Mouse (Mus musculus) mature B cell (primary cell): Measurements from ENCODE around the gene Cdk6.

Experiments used
- in situ Hi-C: fragments of 300-500 bp; cut with MboI; formaldehyde crosslinking; loops from 2 replicates; pipeline ENCODE4 v1.14.3; 2019

The Cdk6 gene

DNA sequence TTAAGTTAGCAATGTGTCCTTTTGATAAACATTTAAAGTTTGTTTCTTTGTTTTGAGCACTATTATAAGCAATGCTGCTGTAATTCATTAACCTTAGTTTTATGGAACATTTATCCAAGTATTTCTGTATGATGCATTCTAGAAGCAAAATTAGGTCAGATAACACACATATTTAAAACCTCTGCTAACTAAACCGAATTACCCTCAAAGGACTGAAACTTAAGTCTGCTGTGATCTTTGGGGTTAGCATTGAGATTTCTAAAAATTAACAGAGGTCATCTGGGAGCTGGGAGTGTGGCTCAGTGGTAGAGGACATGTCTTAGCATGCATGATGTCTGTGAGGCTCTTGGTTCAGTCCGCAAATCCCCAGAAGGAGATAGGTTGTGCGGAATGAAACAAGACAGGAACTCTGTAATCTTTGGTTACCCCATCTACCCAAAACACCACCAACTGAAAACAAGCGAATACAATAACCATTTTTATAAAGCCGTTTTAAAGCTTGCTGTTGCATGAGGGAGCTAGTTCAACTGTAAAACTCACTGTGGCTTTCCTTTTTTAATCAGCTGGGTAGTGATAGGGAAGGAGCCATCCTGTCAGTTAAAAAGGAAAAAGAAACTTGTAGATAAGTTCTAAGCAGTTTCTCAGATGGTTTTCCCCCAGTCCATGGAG is 141.9 kb downstream of the Cdk6 start:
- in situ Hi-C loops: no loop called here

DNA sequence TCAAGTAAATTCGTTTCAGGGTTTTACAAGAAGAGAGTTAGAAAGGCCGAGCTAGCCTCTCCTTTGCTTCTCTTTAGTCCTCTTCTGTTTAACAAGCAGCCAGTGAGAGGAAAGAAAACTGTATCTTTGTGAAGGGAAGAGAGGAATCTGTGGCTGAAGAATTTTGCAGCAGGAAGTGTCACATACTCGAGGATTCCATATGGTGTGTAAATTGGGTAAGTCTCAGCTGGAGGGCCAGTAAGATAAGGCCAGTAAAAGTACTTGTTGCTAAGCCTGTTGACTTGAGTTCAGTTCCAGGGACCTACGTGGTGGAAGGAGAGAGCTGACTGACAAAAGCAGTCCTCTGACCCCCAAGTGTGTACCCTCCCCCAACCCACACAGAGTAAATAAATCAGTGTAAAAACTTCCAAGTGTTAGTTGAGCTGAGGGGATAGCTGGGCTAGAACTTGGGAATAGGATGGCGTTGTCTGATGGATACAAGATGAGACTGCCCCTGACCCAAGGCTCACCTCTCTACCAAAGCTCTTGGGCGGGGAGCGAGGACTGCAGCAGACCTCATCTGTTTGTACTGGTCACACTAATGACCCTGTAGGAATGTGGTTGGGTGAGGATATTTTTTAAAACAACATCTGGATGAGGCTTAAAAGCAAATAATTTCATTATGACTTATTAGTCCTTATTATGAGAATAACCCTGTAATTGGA is 145.4 kb downstream of the Cdk6 start:
- in situ Hi-C loops: no loop called here

DNA sequence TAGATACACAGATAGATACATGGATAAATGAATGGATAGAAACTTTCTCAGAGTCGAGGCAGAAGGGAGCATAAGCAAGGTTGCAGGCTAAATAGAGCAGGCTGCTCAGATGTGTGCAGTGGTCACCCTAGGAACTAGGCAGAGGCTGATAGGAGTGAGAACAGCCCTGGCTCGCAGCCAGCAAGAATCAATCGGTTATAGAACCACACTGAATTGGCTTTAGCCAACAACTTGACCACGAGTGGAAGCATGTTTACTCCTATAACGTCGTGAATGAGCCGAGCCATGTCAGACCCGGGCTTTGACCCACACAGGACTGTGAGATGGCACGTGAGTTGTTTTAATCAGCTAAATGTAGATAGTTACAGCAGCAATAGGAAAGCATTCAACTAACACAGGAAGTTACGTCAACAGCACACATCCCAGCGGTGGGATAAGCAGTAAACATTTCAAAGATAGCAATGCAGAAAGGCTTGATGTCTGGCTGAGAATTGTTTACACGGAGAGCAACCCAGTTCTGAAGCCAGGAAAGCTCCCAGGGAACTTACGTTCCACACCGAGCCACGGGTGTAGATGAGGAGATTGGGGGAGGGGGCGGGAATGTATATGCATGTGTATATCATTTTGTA is 147.0 kb downstream of the Cdk6 start:
- in situ Hi-C loops: no loop called here

DNA sequence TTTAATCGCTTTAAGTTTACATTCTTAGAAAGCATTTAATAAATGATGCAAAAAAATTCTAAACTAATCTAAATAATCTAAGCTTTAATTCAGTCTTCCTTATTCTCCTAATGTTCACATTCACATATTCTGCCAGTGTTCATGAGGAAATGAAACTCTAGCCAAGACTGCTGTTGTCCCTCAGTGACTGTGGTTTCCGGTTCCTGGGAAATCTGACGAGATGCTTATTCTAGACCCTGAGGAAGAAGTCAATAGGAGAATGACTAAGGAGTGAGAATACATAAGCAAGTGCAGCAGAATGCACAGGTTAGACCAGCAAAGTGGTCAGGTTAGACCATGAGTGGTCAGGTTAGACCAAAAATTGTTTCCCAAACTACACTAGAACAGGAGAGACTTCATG is 149.1 kb downstream of the Cdk6 start:
- in situ Hi-C loops: no loop called here

DNA sequence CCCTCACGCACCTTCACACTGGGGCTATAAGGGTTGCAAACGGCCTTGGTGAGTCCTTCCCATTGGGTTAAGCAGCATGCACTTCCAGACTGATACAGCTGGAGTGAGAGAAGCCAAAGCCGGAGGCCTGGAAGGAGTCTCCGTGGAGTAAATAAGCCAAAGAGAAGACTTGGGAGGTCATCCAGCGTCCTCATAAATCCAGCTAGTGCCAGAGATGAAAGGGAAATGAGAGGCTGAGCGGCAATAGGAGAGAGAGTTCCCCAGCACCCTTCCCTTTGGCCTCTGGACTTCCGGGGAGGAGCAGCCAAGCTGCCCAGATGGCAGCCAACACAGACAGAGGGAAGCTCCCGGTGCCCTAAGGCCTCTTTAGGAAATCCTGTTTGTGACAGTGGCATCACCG is 149.8 kb downstream of the Cdk6 start:
- in situ Hi-C loops: no loop called here

DNA sequence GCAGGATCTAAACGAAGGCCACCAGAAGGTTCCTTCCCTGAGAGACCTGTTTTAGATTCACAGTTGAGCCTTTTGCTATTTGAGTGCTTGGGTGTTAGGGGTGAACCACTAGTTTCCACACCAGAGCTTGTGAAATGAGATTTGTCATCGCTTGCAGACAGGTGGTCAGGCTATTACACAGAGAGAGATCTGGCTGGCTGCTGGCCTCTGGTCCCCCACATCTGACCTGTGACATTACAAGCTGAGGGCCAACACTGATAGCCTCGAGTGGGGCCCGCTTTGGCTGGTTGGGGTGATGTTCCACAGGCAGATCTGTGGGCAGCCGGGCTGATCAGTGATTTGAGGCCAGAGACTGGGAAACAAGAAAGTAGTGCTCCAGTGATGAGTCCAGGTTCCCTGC is 150.6 kb downstream of the Cdk6 start:
- in situ Hi-C loops: no loop called here

DNA sequence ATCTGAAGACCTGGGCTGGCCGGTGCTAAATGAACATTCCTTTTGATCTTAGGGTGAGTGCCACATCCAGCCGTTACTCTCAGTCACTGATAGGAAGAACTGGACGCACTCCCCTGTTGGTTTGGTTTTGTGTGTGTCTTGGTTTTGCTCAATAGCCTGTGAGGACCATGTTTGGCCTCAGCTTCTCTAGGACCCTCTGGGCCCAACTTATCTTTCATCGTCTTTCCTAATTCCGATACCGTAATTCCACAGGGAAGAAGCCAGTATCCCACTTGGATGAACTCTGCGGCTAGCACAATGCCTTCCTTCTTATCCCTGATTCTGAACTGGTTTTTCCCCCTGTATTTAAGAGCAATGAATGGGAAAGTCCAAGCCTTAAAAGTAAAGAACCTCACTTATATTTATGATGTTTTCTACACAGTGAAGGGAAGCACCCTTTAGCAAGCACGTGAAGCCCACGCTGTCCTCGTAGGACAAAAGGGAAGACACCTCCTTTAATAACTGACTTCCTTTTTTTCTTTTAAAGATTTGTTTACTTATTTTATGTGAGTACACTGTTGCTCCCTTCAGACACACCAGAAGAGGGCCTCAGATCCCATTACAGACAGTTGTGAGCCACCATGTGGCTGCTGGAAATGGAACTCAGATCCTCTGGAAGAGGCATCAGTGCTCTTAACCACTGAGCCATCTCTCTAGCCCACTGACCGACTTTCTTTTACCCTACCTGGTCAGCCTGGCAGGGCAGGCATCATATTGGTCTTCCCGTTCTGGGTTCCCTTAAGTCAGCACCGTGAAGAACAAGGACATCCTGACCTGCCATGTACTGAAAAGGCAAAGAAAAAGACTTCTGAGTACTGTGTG is 151.7 kb downstream of the Cdk6 start:
- in situ Hi-C loops: no loop called here

DNA sequence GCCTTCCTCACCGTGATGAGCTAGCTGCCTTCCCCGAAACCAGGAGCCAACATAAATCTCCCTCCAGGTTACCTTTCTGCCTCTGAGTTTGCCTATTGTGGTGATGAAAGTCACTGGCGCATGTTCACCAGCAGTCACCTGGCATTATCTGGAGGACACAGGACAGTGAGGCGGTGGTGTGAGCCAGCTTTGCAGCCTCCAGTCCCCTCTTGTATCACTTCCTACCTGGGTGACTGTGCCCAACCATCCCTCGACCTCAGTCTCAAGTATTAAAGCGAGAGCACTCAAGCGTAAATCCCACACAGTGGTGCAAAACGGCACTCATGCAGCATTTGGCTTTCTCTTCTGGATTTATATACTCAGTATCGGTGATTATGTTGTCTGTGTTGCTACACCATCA is 152.7 kb downstream of the Cdk6 start:
- in situ Hi-C loops: no loop called here

DNA sequence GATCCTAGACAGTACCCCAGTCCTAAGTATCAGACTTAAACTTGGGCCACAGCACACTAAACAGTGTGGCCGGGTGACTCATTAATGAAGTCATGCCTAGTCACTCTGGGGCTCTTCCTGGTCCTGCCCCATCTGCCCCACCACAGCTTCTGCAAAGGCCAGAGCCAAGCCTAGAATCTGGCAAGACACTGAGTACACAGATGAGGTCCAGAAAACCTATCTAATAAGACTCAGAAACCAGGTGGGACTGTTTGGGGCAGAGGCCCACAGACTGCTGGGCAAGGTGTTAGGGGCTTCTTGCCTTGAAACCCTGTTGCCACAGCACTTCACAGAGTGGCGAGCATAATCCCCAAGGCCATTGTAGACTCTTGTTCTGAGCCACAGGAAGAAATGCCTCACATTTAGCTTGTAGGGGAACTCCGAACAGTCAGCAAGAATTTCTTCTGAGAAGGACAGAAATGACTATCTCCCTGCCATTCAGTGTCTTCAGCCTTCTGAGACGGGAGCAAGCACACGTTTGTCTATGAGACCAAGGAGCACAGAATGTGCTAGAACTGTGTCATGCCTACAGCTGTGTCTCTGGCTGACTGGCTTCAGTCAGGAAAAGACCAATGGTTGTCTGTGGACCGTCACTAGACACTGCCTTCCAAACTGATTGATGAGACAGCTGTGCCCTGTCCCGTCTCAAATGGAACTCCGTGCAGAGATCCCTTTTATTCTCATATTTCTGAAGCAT is 153.3 kb downstream of the Cdk6 start:
- in situ Hi-C loops: no loop called here

DNA sequence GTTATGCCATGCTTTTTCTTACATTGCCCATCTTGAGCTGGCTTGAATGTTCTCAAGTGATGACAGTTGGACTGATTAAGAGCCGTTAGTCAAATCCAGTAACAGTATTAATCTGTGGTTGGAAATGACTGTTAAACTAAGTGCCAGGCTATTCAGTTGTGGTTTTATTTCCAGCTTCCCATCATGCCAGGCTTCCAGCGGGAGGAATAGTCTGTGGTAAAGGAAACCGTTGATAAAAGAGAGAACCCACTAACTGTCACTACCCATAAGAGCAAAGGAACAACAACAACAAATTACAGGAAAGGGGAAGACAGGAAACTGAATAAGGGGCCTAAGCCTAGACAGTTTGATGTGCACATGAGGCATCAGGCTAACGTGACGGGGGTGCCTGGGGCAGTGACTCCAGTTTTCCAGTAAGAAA is 156.2 kb downstream of the Cdk6 start:
- in situ Hi-C loops: no loop called here

DNA sequence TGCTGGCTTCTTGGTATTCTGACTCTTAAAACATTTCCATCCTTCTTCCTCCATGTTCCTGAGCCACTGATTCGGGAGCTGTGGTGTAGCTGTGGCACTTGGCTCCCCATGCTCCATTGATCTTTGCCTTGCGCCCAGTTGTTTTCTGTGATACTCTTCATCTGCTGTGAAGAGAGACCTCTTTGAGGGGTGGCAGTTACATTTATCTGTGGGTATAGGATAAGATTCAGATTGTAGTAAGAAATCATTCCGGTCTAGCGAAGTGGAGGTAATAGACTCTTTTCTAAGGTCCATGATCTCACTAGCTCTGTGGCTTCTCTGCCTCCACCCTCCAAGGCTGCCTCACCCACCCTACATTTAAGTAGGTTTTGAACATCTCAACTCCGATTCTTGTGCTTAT is 159.0 kb downstream of the Cdk6 start:
- in situ Hi-C loops: loop anchor here (5.0 kb wide), 1 partner anchor 158 kb away; the partner anchor contains the start of gene Cdk6

DNA sequence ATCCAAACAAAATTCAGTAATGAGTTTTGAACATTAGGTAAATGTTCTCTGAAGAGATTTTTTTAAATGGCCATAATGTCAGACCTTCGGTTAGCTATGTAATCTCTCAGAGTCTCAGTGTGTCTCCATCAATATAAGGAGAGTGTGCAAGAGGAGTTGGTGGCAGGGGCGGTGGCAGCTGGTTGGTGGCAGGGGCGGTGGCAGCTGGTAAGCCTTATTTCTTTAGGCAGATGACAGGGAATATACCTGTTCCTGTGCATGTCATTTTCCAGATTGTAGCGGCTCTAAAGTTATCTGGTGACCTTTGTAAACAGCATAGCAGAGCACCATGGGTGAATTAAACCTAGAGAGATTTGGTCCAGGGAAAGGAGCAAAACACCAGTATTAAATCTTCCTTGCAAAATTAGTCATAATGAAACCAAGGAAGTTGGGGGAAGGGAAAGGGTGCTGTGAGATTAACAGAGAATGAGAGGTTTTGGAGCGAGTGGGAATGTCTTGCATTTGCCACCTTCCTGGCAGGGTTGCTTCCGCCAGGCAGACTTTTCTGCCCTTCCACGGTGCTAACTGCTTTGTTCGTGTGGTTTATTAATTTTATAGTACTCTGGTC is 159.8 kb downstream of the Cdk6 start:
- in situ Hi-C loops: loop anchor here (5.0 kb wide), 1 partner anchor 159 kb away; the partner anchor contains the start of gene Cdk6

DNA sequence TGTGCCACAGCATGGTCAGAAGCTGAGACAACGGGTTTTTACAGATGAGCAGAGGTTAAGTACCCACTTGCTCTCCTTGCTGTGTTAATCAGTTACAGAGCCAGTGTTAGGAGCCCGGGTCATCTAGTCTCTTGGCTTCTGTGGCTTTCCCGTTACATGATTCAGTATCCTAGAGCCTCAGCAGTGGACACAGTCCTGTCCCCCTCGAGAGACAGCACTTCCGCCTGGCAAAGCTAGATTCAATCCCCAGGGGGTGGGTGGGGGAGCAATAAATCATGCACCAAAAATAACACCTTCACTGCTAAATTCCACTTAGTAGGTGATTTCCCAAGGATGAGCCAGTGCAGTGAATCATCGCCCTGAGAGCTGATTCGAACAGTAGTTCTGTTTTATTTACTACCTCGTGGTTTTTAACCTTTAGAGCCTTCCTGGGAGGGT is 160.3 kb downstream of the Cdk6 start:
- in situ Hi-C loops: loop anchor here (5.0 kb wide), 1 partner anchor 159 kb away; the partner anchor contains the start of gene Cdk6

DNA sequence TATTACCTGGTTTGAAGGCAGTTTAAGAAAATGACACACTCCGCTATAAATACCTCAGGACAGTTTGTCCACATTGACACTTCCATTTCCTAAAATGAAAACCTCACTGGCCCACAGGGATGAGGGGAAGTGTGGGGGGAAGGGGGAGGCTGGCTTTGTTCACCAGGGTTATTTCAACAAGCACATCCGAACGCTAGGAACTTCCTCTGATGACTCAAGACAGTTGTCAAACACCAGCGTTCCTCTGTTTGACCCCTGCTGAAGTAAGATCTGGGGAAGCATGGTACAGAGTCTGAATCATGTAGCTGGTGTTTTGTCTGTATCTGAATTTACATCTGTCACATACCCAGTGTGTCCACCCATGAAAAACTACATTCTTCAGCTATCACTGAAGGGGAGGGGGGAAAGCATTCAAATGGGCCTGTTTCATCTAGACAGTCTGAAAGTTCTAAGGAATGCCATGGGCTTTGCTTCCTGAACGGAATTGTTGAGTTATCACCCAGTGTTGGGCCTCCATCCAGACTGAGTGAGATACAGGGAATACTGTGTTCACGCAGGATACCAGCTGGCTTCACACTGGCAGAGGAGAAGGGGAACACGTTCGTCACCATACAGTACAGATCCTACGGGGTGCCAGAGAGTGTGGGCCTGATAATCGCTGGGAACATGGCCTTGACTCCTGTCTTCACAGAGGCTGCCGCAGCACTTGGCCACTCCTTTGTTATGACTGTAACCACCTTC is 161.5 kb downstream of the Cdk6 start:
- in situ Hi-C loops: loop anchor here (5.0 kb wide), 1 partner anchor 160 kb away; the partner anchor contains the start of gene Cdk6

DNA sequence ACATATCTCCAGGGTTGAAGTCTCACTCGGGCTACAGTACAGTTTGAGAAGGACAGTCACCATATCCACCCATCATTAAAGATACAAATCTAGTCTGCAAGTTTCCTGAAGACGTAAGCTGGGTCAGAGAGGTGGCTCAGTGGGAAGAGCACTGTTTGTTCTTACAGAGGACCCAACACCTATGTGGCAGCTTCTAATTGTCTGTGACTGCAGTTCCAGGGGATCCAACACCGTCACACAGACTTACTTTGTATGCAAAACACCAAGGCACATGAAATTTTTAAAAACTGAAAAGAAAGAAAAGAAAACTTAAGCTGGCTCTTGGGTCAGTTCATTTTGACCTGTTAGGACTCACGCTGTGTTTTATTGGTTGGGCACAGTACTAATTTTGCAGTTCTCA is 162.1 kb downstream of the Cdk6 start:
- in situ Hi-C loops: loop anchor here (5.0 kb wide), 1 partner anchor 161 kb away; the partner anchor contains the start of gene Cdk6

DNA sequence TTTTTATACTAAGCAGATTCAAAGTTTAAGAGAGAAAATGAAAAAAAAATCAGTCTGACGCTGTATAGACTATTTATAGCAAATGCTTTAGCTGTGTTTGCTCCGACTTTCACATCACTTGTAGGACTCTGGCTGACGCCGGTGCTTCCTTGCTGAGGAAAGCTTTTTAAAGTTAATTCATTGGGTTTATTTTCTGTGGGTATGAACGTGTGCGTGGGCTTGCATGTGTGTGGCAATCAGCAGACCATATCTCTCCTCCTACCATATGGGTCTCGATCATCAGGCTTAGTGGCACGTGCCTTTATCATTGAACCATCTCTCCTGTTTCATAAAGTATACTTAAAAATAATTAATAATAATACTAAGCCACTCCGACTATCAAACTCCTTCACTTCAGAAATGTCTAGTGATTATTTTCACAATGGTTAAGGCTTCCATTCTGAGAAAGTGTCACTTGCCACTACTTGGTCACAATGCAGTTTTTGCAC is 162.6 kb downstream of the Cdk6 start:
- in situ Hi-C loops: loop anchor here (5.0 kb wide), 1 partner anchor 162 kb away; the partner anchor contains the start of gene Cdk6

DNA sequence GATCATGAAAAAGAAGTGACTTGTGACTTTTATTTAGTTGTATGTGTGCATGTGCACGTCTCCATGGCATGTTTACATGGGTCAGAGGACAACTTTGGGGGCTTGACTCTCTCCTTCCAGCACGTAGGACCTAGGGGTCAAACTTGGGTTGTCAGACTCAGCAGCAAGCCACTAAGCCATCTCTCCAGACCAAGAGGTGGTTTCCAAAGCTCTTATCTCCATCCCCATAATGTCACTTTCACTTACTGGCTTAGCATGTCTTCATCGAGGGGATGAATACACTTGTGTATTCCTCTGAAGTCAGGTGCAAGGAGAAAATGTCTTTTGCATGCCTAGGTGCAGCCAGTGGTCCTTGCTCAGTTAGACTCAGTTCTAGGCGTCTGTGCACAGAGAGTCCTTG is 163.2 kb downstream of the Cdk6 start:
- in situ Hi-C loops: loop anchor here (5.0 kb wide), 1 partner anchor 162 kb away; the partner anchor contains the start of gene Cdk6

DNA sequence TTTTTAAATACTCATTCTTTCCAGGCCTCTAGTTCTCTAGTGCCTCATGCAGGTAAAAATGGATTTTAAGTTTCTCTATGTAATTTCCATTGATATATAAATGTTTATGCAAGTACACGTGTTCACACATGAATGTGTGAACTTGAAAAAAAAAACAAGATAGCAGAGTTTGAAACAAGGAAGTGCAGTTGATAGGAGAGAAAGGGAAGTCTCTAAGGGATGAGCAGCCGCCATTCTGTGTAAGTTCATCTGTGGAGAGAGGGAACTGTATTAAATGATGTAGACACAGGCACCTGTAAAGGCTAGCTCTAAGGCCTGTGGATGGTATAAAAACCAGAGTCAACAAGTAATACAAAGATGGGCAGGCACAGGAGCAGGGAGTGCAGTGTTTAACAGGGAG is 164.3 kb downstream of the Cdk6 start:
- in situ Hi-C loops: no loop called here

DNA sequence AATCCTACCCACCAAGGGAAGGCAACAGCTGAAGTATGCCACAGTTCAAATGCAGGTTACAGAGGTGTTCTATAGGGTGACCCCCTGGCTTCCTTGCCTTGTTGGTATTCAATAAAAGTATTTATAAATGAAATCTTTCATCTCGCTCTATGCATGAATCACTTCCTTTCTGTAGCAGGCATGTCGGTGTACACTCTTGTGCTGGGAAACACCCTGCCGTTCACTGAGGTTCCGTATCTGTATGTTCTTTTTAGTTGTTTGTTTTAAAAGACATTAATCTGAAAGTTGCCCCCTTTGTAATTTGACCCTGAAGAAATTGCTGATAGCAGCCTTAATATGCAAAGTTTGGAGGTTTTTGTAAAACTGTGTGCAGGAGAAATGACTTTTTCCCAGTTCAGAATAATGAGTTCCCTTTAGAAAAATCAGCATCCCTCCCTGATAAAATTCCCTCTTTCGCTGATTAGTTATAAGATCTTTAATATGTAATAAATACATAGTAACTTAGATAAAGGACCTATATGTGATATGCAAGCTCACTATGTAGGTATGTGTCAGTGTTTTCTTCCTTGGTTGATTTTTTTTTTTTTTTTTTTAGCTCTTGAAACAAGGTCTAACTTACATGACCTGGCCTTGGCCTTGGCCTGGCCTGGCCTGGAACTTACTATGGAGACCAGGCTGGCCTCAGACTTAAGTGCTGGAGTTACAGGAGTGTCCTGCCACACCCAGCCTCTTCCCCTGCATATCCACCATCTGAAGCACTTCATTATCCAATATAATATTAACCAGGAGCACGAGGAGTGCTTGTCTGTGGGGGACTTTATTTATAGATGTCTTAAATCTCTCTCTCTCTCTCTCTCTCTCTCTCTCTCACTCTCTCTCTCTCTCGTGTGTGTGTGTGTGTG is 167.4 kb downstream of the Cdk6 start:
- in situ Hi-C loops: no loop called here
